Mouse (Mus musculus): ENCODE measurements around the gene Slx4ip.

- no peak for TF ChIP-seq POLR2A (IDR thresholded peaks at IDR 0.05; ENCODE audit: low read depth, low read length)
- TF ChIP-seq CTCF (conservative IDR thresholded peaks at IDR 0.05; ENCODE audit: insufficient read depth, insufficient read length, low read depth, low read length): no peak
Measured at GRCm38 (mm10) chr2:136997104-136997503, 106.1 kb downstream of the Slx4ip start.

Measured in kidney, adult 2 months (tissue).